In genomic region chr5:22471243-22471642, GRCm38 (mm10) we compare ENCODE assay signal across 20 mouse cellular contexts.
DNase-seq lines count a peak whose midpoint lies in the region; ATAC-seq and TF ChIP-seq lines count a peak whose summit lies in the region.
"Had no signal": no experiment of that assay in that cellular context is flagged by ENCODE, and none has a peak within 500 bp of the region (broad histone marks: within the 10 kb centered on the region; RNA-seq: fewer than 3 reads in every experiment).

No protein-coding gene starts in this region.

- WGBS in hindbrain, embryonic 12.5 days = 50% methylated on average over 4 of the region's 4 CpGs
- WGBS in hindbrain, postnatal 0 days = 29% methylated on average over 4 of the region's 4 CpGs
- 78% methylated on average over 4 of the region's 4 CpGs for WGBS in heart, embryonic 11.5 days (ENCODE audit: insufficient replicate concordance)

- H3K27me3 ChIP-seq in hindbrain, embryonic 12.5 days = no peaks in the 10 kb centered on the region
- no peaks in the 10 kb centered on the region for H3K27me3 ChIP-seq in hindbrain, postnatal 0 days (ENCODE audit: insufficient read depth, low read length)
- H3K27me3 ChIP-seq in heart, embryonic 11.5 days (ENCODE audit: control insufficient read depth, insufficient read depth, low read length) = no peaks in the 10 kb centered on the region
- H3K27me3 ChIP-seq: heart, embryonic 12.5 days; megakaryocyte, embryonic 14.5 days had no signal

- H3K4me1 ChIP-seq in hindbrain, embryonic 12.5 days = peaks cover 5% of the 10 kb centered on the region; the same call in 1 of the 2 replicates
- no peaks in the 10 kb centered on the region for H3K4me1 ChIP-seq in hindbrain, postnatal 0 days (ENCODE audit: insufficient read depth, low read length)
- no peaks in the 10 kb centered on the region for H3K4me1 ChIP-seq in heart, embryonic 11.5 days (ENCODE audit: control insufficient read depth, insufficient read depth, low read length)
- H3K4me1 ChIP-seq: heart, embryonic 12.5 days; limb, embryonic 10.5 days; megakaryocyte, embryonic 14.5 days had no signal

- H3K9ac ChIP-seq in hindbrain, embryonic 12.5 days = no peak overlapping the region
- H3K9ac ChIP-seq in hindbrain, postnatal 0 days (replicated peaks; ENCODE audit: low read length) = no peak overlapping the region
- H3K9ac ChIP-seq in heart, embryonic 11.5 days (ENCODE audit: low read depth, low read length) = no peak overlapping the region
- H3K9ac ChIP-seq: heart, embryonic 12.5 days; liver, postnatal 0 days had no signal

- 0 out of 2 replicates have a peak, but pooled peaks have one; percentile 48 for ATAC-seq in hindbrain, embryonic 12.5 days (ENCODE audit: low FRiP score)
- ATAC-seq in hindbrain, postnatal 0 days = peak; percentile 43
- no peak for ATAC-seq in heart, embryonic 11.5 days (replicated peaks; ENCODE audit: insufficient number of reproducible peaks, low FRiP score, low TSS enrichment)

- DNase-seq in left cerebral cortex, postnatal 4 days = peak; percentile 28
- DNase-seq in left cerebral cortex, postnatal 14 days (ENCODE audit: low spot score in 2 of 2) = no peak
- peak; percentile 56 for DNase-seq in hindbrain, postnatal 0 days (ENCODE audit: low spot score)
- peak; percentile 22 for DNase-seq in retina, embryonic 14.5 days (ENCODE audit: low spot score)
- no peak for DNase-seq in adrenal gland, postnatal 36 days
- DNase-seq: adrenal gland, adult 2 months; cerebellum, adult 11-12 months; cerebellum, postnatal 25 days; embryo, embryonic 11 days; heart, postnatal 14 days; kidney, adult 18-20 months; kidney, postnatal 10 days; liver, postnatal 0 days; lung, postnatal 10 days had no signal

- no peak overlapping the region for H3K4me3 ChIP-seq in hindbrain, embryonic 12.5 days
- H3K4me3 ChIP-seq in hindbrain, postnatal 0 days (ENCODE audit: low read length) = no peak overlapping the region
- no peak overlapping the region for H3K4me3 ChIP-seq in heart, embryonic 11.5 days (ENCODE audit: low read depth, low read length)
- H3K4me3 ChIP-seq: heart, embryonic 12.5 days; layer of hippocampus, adult 2 months; limb, embryonic 10.5 days; megakaryocyte, embryonic 14.5 days had no signal

- H3K4me2 ChIP-seq in hindbrain, embryonic 12.5 days (replicated peaks) = no peak overlapping the region
- no peak overlapping the region for H3K4me2 ChIP-seq in hindbrain, postnatal 0 days (ENCODE audit: low read depth, low read length)
- no peak overlapping the region for H3K4me2 ChIP-seq in heart, embryonic 11.5 days
- H3K4me2 ChIP-seq: heart, embryonic 12.5 days had no signal

- H3K27ac ChIP-seq in hindbrain, embryonic 12.5 days = no peak overlapping the region
- no peak overlapping the region for H3K27ac ChIP-seq in hindbrain, postnatal 0 days
- no peak overlapping the region for H3K27ac ChIP-seq in heart, embryonic 11.5 days (ENCODE audit: low read depth, low read length)
- H3K27ac ChIP-seq: layer of hippocampus, adult 2 months; limb, embryonic 10.5 days had no signal

- intact Hi-C loops in left cerebral cortex, postnatal 4 days (cut with DNase I) = loop anchor here (10.0 kb wide), 1 partner anchor 316 kb away; no protein-coding TSS in a partner anchor
- intact Hi-C loops in left cerebral cortex, postnatal 14 days (cut with DNase I) = no loop called here

- no peak for TF ChIP-seq CTCF in hindbrain, postnatal 0 days (IDR thresholded peaks at IDR 0.05; ENCODE audit: low read depth)

- H3K36me3 ChIP-seq in hindbrain, embryonic 12.5 days = no peaks in the 10 kb centered on the region
- no peaks in the 10 kb centered on the region for H3K36me3 ChIP-seq in hindbrain, postnatal 0 days (ENCODE audit: insufficient read depth, low read length)
- no peaks in the 10 kb centered on the region for H3K36me3 ChIP-seq in heart, embryonic 11.5 days (ENCODE audit: control insufficient read depth, insufficient read depth, low read length)
- H3K36me3 ChIP-seq: heart, embryonic 12.5 days; limb, embryonic 10.5 days had no signal

- no peaks in the 10 kb centered on the region for H3K9me3 ChIP-seq in hindbrain, embryonic 12.5 days (replicated peaks)
- no peaks in the 10 kb centered on the region for H3K9me3 ChIP-seq in hindbrain, postnatal 0 days (ENCODE audit: low read length)
- H3K9me3 ChIP-seq in heart, embryonic 11.5 days (replicated peaks; ENCODE audit: control insufficient read depth, low read length) = no peaks in the 10 kb centered on the region
- H3K9me3 ChIP-seq: heart, embryonic 12.5 days; limb, embryonic 10.5 days; megakaryocyte, embryonic 14.5 days had no signal

Comparison
In these comparisons a context has a peak if more than half of its experiments do, and no peak if none do; other contexts are left out.
1. DNase-seq: peak in left cerebral cortex, postnatal 4 days (single experiment), hindbrain, postnatal 0 days (single experiment) and retina, embryonic 14.5 days (single experiment); none in left cerebral cortex, postnatal 14 days (0 of 2) and adrenal gland, postnatal 36 days (0 of 2).